Mouse (Mus musculus) lung, embryonic 14.5 days (tissue): Measurements from ENCODE around the gene Wnk2. TPM values are rescaled to one million over a fixed set of nuclear protein-coding genes. Genes with fewer than 3 reads are reported as not detected.

Experiments
- ATAC-seq: fragments of 200-750 bp; cut with Nextera tagmentation; 2 replicates; pipeline ENCODE4 v1.8.0; 2017; ENCODE audit warnings: mild to moderate bottlenecking, moderate TSS enrichment, moderate library complexity; ENCODE audit not compliant: insufficient read depth
- DNase-seq: peaks from one replicate; pipeline ENCODE4 v3.0.0-alpha.2; 2015
- H3K27ac ChIP-seq: fragments of 300-500 bp; sonication (generic); 2 replicates; pipeline ENCODE4 v1.5.1; 2014; ENCODE audit warnings: low read depth, mild to moderate bottlenecking, moderate library complexity
- H3K27me3 ChIP-seq: fragments of 300-500 bp; sonication (generic); 2 replicates; pipeline ENCODE4 v1.6.1; 2014; ENCODE audit warnings: low read length, control low read depth; ENCODE audit not compliant: insufficient read depth
- H3K36me3 ChIP-seq: fragments of 300-500 bp; sonication (generic); 2 replicates; pipeline ENCODE4 v1.6.1; 2014; ENCODE audit warnings: control low read depth; ENCODE audit not compliant: insufficient read depth
- H3K4me1 ChIP-seq: fragments of 300-500 bp; sonication (generic); 2 replicates; pipeline ENCODE4 v1.6.1; 2014; ENCODE audit warnings: antibody characterized with exemption, control low read depth; ENCODE audit not compliant: insufficient read depth
- H3K4me2 ChIP-seq: fragments of 300-500 bp; sonication (generic); 2 replicates; pipeline ENCODE4 v1.6.1; 2014; ENCODE audit warnings: mild to moderate bottlenecking
- H3K4me3 ChIP-seq: fragments of 300-500 bp; sonication (generic); 2 replicates; pipeline ENCODE4 v1.5.1; 2014; ENCODE audit warnings: low read depth, low read length
- H3K9ac ChIP-seq: fragments of 300-500 bp; sonication (generic); 2 replicates; pipeline ENCODE4 v1.6.1; 2014
- H3K9me3 ChIP-seq: fragments of 300-500 bp; sonication (generic); 2 replicates; pipeline ENCODE4 v1.6.1; 2016; ENCODE audit warnings: low read depth, low read length, control low read depth
- CTCF ChIP-seq: IDR thresholded peaks from 2 replicates; pipeline ENCODE4 v1.5.1; 2016; ENCODE audit warnings: antibody characterized with exemption, low read depth
- WGBS: fragments of 180-500 bp; shearing (Covaris S2); extraction: QIAGEN DNeasy Blood & Tissue Kit; methylation state at CpG from one replicate; pipeline ENCODE4 v1.1.7; 2014; 5-methylcytosine and 5-hydroxymethylcytosine counted together
- polyA plus RNA-seq: library from polyadenylated mRNA; unstranded; fragments of >200 nt; fragmentation: Nextera tagmentation; extraction: Ambion mirVana; gene quantifications from 2 replicates; pipeline ENCODE4 v1.2.1, GENCODE M21; 2014

Gene Wnk2
- polyA plus RNA-seq, 1 experiment from 2014 or later = 1.8 TPM

DNA sequence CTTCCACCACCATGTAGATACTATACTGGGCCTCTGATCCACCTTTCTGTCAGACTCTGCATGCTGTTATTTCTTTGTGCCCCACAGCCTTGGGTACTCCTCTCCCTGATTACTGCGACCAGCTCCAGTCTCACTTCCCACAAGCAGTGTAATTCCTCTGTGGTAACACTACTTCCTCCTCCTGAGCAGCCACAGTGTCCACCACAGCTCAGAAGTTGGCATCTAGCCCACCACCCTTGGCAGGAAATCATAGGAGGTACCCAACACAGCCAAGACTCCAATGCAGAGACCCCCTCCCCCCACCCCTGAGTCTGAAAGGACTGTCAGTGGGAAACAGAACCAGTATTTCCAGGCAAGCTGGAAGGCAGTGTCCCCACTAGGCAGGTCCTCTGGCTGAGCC is 47.4 kb downstream of the Wnk2 start:
- Histone ChIP-seq H3K36me3 (no peaks in the 10 kb centered on the region), H3K9me3 (no peaks in the 10 kb centered on the region), H3K4me1 (peaks cover 12% of the 10 kb centered on the region), H3K27me3 (no peaks in the 10 kb centered on the region), H3K4me2 (no peak overlapping the region), H3K27ac (peak overlapping the region; percentile 31; the same call in 1 of the 2 replicates), H3K9ac (no peak overlapping the region), H3K4me3 (no peak overlapping the region)
- ATAC-seq (peak; percentile 83; the same call in 1 of the 2 replicates), DNase-seq (peak; percentile 85)
- WGBS = 57% methylated on average over 1 of the region's 1 CpGs
- no peak for TF ChIP-seq CTCF

DNA sequence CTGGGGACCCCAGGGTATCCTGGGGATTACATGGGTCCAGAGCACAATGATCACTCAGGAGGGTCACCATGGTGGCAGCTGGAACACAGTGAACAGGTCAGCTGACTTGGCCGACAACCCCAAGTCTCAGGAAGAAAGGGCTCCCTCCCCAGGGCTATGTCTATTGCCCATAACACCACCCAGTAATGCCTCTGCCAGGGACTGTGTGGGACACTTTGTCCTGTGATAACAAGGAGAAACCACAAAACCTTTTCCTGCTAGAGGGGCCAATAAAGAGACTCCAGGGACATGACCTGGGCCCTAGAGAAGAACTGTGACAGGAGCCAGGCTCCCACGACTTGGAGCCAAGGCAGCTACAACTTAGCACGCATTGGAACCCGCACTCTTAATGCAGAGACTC is 51.0 kb downstream of the Wnk2 start:
- Histone ChIP-seq H3K4me2 (no peak overlapping the region), H3K36me3 (no peaks in the 10 kb centered on the region), H3K4me1 (peaks cover 9% of the 10 kb centered on the region), H3K27ac (no peak overlapping the region), H3K9me3 (no peaks in the 10 kb centered on the region), H3K9ac (no peak overlapping the region), H3K4me3 (no peak overlapping the region), H3K27me3 (no peaks in the 10 kb centered on the region)
- no peak for DNase-seq
- WGBS = 87% methylated on average over 4 of the region's 4 CpGs
- TF ChIP-seq CTCF = no peak
- ATAC-seq = no peak

DNA sequence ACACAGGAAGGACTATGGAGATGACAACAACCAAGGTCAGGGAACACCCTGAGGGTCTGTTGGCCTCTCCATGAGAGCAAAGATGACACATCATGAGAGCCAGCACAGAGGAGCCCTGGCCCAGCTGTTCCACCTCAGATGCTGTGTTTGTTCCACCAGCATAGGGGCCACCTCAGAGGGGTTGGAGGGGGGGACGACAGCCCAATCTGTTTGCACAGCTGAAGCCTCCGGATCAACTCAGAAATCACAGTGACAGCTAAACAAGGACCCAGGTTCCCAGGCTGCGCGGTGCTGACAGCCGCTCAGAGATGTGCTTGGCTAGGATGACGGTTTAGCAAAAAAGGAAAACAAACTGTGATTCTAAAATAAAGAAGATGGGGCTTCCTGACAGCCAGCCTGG is 53.1 kb downstream of the Wnk2 start:
- no peaks in the 10 kb centered on the region for H3K4me1 ChIP-seq
- DNase-seq (no peak), ATAC-seq (no peak)
- no peak overlapping the region for H3K4me3 ChIP-seq
- no peaks in the 10 kb centered on the region for H3K27me3 ChIP-seq
- no peak overlapping the region; the same call in 1 of the 2 replicates for H3K9ac ChIP-seq
- H3K4me2 ChIP-seq = no peak overlapping the region
- 38% methylated on average over 6 of the region's 6 CpGs for WGBS
- TF ChIP-seq CTCF = no peak
- H3K36me3 ChIP-seq = no peaks in the 10 kb centered on the region
- no peaks in the 10 kb centered on the region for H3K9me3 ChIP-seq
- H3K27ac ChIP-seq = no peak overlapping the region

- H3K36me3 ChIP-seq = no peaks in the 10 kb centered on the region
- ATAC-seq (no peak), DNase-seq (no peak)
- H3K9ac ChIP-seq = no peak overlapping the region
- no peak overlapping the region for H3K4me2 ChIP-seq
- H3K9me3 ChIP-seq = no peaks in the 10 kb centered on the region
- WGBS = 66% methylated on average over 9 of the region's 9 CpGs
- no peak for TF ChIP-seq CTCF
- H3K4me1 ChIP-seq = no peaks in the 10 kb centered on the region
- H3K4me3 ChIP-seq = no peak overlapping the region
- no peak overlapping the region for H3K27ac ChIP-seq
- no peaks in the 10 kb centered on the region for H3K27me3 ChIP-seq
Measured at GRCm38 (mm10) chr13:49093471-49093891, 54.3 kb downstream of the Wnk2 start.

GRCm38 (mm10) chr13:49092596-49092995 is 55.2 kb downstream of the Wnk2 start:
- TF ChIP-seq CTCF = no peak
- DNase-seq = no peak
- H3K27ac ChIP-seq = no peak overlapping the region
- no peaks in the 10 kb centered on the region for H3K9me3 ChIP-seq
- H3K27me3 ChIP-seq = no peaks in the 10 kb centered on the region
- H3K4me2 ChIP-seq = no peak overlapping the region
- no peak for ATAC-seq
- no peak overlapping the region for H3K4me3 ChIP-seq
- H3K4me1 ChIP-seq = no peaks in the 10 kb centered on the region
- H3K9ac ChIP-seq = no peak overlapping the region
- H3K36me3 ChIP-seq = no peaks in the 10 kb centered on the region
- 73% methylated on average over 9 of the region's 9 CpGs for WGBS

GRCm38 (mm10) chr13:49090176-49090575 is 57.6 kb downstream of the Wnk2 start:
- no peak for TF ChIP-seq CTCF
- Histone ChIP-seq H3K9me3 (no peaks in the 10 kb centered on the region), H3K4me2 (no peak overlapping the region), H3K36me3 (no peaks in the 10 kb centered on the region), H3K4me3 (no peak overlapping the region), H3K27me3 (no peaks in the 10 kb centered on the region), H3K4me1 (no peaks in the 10 kb centered on the region), H3K9ac (no peak overlapping the region), H3K27ac (no peak overlapping the region)
- DNase-seq (no peak), ATAC-seq (no peak)
- 100% methylated on average over 1 of the region's 1 CpGs for WGBS

- Histone ChIP-seq H3K36me3 (no peaks in the 10 kb centered on the region), H3K4me3 (no peak overlapping the region), H3K9ac (no peak overlapping the region), H3K4me1 (no peaks in the 10 kb centered on the region), H3K4me2 (no peak overlapping the region), H3K27me3 (no peaks in the 10 kb centered on the region), H3K27ac (no peak overlapping the region), H3K9me3 (no peaks in the 10 kb centered on the region)
- no peak for DNase-seq
- ATAC-seq = no peak
- TF ChIP-seq CTCF = no peak
- WGBS = 85% methylated on average over 6 of the region's 6 CpGs
Measured at GRCm38 (mm10) chr13:49088874-49089273, 58.9 kb downstream of the Wnk2 start.

GRCm38 (mm10) chr13:49087420-49087819 is 60.4 kb downstream of the Wnk2 start:
- no peaks in the 10 kb centered on the region for H3K36me3 ChIP-seq
- H3K4me3 ChIP-seq = no peak overlapping the region
- no peak for TF ChIP-seq CTCF
- H3K4me1 ChIP-seq = no peaks in the 10 kb centered on the region
- H3K4me2 ChIP-seq = no peak overlapping the region
- no peak overlapping the region for H3K9ac ChIP-seq
- ATAC-seq (no peak), DNase-seq (peak; percentile 32)
- WGBS = 39% methylated on average over 7 of the region's 7 CpGs
- no peak overlapping the region for H3K27ac ChIP-seq
- H3K27me3 ChIP-seq = no peaks in the 10 kb centered on the region
- H3K9me3 ChIP-seq = no peaks in the 10 kb centered on the region
